Mouse (Mus musculus) liver, embryonic 14.5 days (tissue): ENCODE data around the gene Dusp21. TPM values are rescaled to one million over a fixed set of nuclear protein-coding genes. Genes with fewer than 3 reads are reported as not detected.

Experiments
- ATAC-seq: fragments of 200-750 bp; cut with Nextera tagmentation; 2 replicates; pipeline ENCODE4 v1.8.0; 2017; ENCODE audit warnings: moderate number of reproducible peaks, mild to moderate bottlenecking, moderate library complexity; ENCODE audit not compliant: insufficient read depth
- DNase-seq, 3 experiments: peaks; one replicate each; pipeline ENCODE4 v3.0.0-alpha.2; 2012 to 2013; ENCODE audit warnings: low read depth in 3 of 3, low spot score in 3 of 3
- H3K27ac ChIP-seq: fragments of 300-500 bp; sonication (generic); 2 replicates; pipeline ENCODE4 v1.5.1; 2014; ENCODE audit warnings: moderate library complexity, mild to moderate bottlenecking, control low read depth, inconsistent platforms
- H3K27me3 ChIP-seq: fragments of 300-500 bp; sonication (generic); 2 replicates; pipeline ENCODE4 v1.6.1; 2014; ENCODE audit warnings: mild to moderate bottlenecking, low read length, moderate library complexity; ENCODE audit not compliant: control insufficient read depth, insufficient read depth
- H3K36me3 ChIP-seq: fragments of 300-500 bp; sonication (generic); replicated peaks from 2 replicates; pipeline ENCODE4 v1.6.1; 2014; ENCODE audit warnings: low read depth; ENCODE audit not compliant: control insufficient read depth, insufficient read depth
- H3K4me1 ChIP-seq, 2 experiments: fragments of 200-500 bp in 1 of 2; fragments of 300-500 bp in 1 of 2; sonication (generic) in 1 of 2; replicated peaks; 2 replicates each; pipeline ENCODE4 v1.6.1; 2012 to 2014; ENCODE audit warnings: antibody characterized with exemption in 1 of 2, inconsistent platforms in 1 of 2, low read length in 1 of 2; ENCODE audit not compliant: control insufficient read depth in 2 of 2, insufficient read depth in 2 of 2
- H3K4me2 ChIP-seq: fragments of 300-500 bp; sonication (generic); 2 replicates; pipeline ENCODE4 v1.6.1; 2014; ENCODE audit warnings: low read depth, mild to moderate bottlenecking, control low read depth, moderate library complexity
- H3K4me3 ChIP-seq, 2 experiments: fragments of 200-500 bp in 1 of 2; fragments of 300-500 bp in 1 of 2; sonication (generic) in 1 of 2; 2 replicates each; pipeline ENCODE4 v1.5.1; 2012 to 2014; ENCODE audit warnings: low read depth in 2 of 2, low read length in 2 of 2, mild to moderate bottlenecking in 2 of 2, control low read depth in 1 of 2, inconsistent platforms in 1 of 2, moderate library complexity in 1 of 2; ENCODE audit not compliant: insufficient read depth in 1 of 2
- H3K9ac ChIP-seq: fragments of 300-500 bp; sonication (generic); replicated peaks from 2 replicates; pipeline ENCODE4 v1.6.1; 2014; ENCODE audit warnings: mild to moderate bottlenecking, control low read depth, moderate library complexity
- H3K9me3 ChIP-seq: fragments of 300-500 bp; sonication (generic); 2 replicates; pipeline ENCODE4 v1.6.1; 2016; ENCODE audit warnings: low read length, mixed read lengths; ENCODE audit not compliant: control insufficient read depth
- CTCF ChIP-seq: IDR thresholded peaks from 2 replicates; pipeline ENCODE4 v1.5.1; 2016; ENCODE audit warnings: antibody characterized with exemption, low read depth, control low read depth
- EP300 ChIP-seq: IDR thresholded peaks from 2 replicates; pipeline ENCODE4 v1.6.1; 2016; ENCODE audit warnings: antibody characterized with exemption, low read depth
- WGBS: fragments of 180-500 bp; shearing (Covaris S2); extraction: QIAGEN DNeasy Blood & Tissue Kit; methylation state at CpG from one replicate; pipeline ENCODE4 v1.1.7; 2014; ENCODE audit not compliant: insufficient replicate concordance; 5-methylcytosine and 5-hydroxymethylcytosine counted together
- polyA plus RNA-seq, 2 experiments: library from polyadenylated mRNA; depleted of rRNA in 1 of 2; stranded (reverse) in 1 of 2; unstranded in 1 of 2; fragments of >200 nt; fragmentation: Nextera tagmentation in 1 of 2; extraction: Ambion mirVana in 1 of 2; gene quantifications; 2 replicates each; pipeline versions ENCODE4 v1.2.1 to v1.2.3; 2012 to 2014

Dusp21 gene
- polyA plus RNA-seq (2012; rRNA removed) = not detected in 2 replicates
- not detected in 2 replicates for polyA plus RNA-seq (2014; fragmentation: Nextera tagmentation; extraction: Ambion mirVana)

DNA sequence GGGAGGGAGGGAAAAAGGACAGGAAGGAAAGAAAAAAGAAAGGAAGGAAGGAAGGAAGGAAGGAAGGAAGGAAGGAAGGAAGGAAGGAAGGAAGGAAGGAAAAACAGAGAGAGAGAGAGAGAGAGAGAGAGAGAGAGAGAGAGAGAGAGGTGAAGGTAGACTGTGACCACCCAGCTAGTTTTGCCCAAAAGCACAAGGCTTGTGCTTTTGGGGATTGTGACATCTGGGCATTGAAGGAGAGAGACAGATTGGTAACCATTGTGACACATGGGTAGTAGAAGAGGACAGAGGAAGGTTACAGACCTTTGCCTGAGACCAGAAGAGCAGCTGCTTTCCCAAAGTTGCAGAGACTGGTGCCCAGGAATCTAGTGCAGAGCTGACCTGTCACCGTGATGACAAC, at the start of gene Dusp21:
Gene Dusp21 (plus strand): TSS at position 301 of the 400 bp plus-strand sequence.
- H3K9me3 ChIP-seq = no peaks in the 10 kb centered on the region
- H3K27me3 ChIP-seq = no peaks in the 10 kb centered on the region
- no peak for TF ChIP-seq CTCF
- TF ChIP-seq EP300 = no peak
- no peaks in the 10 kb centered on the region for H3K4me1 ChIP-seq
- DNase-seq = no peak
- H3K4me2 ChIP-seq = no peak within 1 kb of the TSS
- no peak within 1 kb of the TSS for H3K4me3 ChIP-seq
- no peak for ATAC-seq
- WGBS = 89% methylated on average over 1 of the region's 1 CpGs
- H3K9ac ChIP-seq = no peak within 1 kb of the TSS
- no peaks in the 10 kb centered on the region for H3K36me3 ChIP-seq
- no peak within 1 kb of the TSS for H3K27ac ChIP-seq

DNA sequence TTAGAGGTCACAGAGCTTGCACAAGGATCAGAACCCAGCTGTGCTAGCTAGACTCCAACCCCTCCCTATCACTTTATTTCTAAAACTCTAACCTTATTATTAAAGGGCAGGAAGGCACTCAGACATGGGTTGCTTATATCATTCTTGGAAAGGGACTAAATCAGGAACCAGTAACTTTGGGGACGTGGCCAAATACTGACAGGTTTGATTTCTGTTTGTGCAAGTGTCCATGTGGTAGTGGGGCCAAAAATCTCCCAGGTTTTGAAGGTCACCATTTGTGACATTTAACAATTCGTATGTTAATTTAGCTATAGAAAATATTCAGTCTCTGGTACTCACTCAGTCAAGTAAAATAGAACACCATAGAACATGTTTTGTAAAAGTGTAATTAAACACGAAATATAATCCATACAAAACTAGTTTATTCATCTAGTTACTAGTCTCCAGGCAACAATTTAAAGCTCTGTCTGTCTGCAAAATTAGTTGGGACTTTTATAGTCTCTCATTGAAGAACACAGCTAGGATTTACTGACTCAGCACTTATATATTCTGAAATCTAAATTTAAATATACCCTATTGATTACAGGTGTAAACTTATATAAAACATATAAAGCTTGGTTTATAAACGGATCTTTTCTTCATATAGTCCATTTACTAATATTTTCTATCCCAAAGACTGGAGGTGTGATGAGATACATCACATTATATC, 15.2 kb downstream of the Dusp21 start:
- H3K27me3 ChIP-seq = no peaks in the 10 kb centered on the region
- TF ChIP-seq CTCF = no peak
- no peak for TF ChIP-seq EP300
- H3K4me1 ChIP-seq = peaks cover 0 to 3% of the 10 kb centered on the region in 2 experiments; a peak in 2 of 4 replicates
- H3K9me3 ChIP-seq = no peaks in the 10 kb centered on the region
- 39% methylated on average over 4 of the region's 4 CpGs for WGBS
- DNase-seq = no peak
- no peaks in the 10 kb centered on the region for H3K36me3 ChIP-seq
- no peak overlapping the region for H3K27ac ChIP-seq
- ATAC-seq = no peak
- H3K4me3 ChIP-seq = no peak overlapping the region; a peak in 1 of 4 replicates
- H3K9ac ChIP-seq = no peak overlapping the region
- peak overlapping the region; percentile 90 for H3K4me2 ChIP-seq

DNA sequence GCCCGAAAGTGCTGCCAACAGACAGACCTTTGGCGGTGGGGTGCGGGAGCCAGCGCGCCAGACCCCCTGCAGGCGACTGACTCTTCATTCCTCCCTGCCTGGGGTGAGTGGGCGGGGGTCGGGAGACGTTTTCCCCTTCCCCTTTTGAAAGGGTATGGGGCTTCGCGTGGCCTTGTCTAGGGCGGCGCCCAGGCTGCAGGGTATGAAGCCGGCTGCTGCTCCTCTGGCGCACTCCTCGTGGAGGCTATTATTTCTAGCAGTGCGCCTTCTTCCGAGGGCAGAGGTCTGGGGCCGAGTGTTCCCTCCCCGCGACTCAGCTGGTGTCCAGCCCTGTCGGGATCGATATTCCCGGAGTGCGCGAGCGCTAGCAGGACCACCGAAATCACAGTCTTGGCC, 16.1 kb downstream of the Dusp21 start:
- H3K36me3 ChIP-seq = no peaks in the 10 kb centered on the region
- no peaks in the 10 kb centered on the region for H3K9me3 ChIP-seq
- 0% methylated on average over 20 of the region's 28 CpGs for WGBS
- H3K4me2 ChIP-seq = peak overlapping the region; percentile 90
- peak; percentile 56 for ATAC-seq
- no peak for TF ChIP-seq EP300
- H3K27ac ChIP-seq = peak overlapping the region; percentile 59
- H3K4me1 ChIP-seq = peaks cover 0 to 4% of the 10 kb centered on the region in 2 experiments; a peak in 2 of 4 replicates
- H3K9ac ChIP-seq = peak overlapping the region; percentile 87
- peak overlapping the region; percentile 72 to 78 for H3K4me3 ChIP-seq
- DNase-seq = no peak
- no peaks in the 10 kb centered on the region for H3K27me3 ChIP-seq

- H3K9ac ChIP-seq = peak within 1 kb of the TSS; percentile 89
- 1% methylated on average over 38 of the region's 50 CpGs for WGBS
- TF ChIP-seq CTCF = no peak
- no peak for TF ChIP-seq EP300
Observed at GRCm38 (mm10) chrX:18162192-18162857, 16.7 kb downstream of the Dusp21 start, which contains the start of gene Kdm6a. Gene Kdm6a (plus strand): TSS chrX:18162575.

More at GRCm38 (mm10) chrX:18162192-18162857, 16.7 kb downstream of the Dusp21 start, which contains the start of gene Kdm6a:
- H3K4me3 ChIP-seq = peak within 1 kb of the TSS; percentile 72 to 78
- ATAC-seq = peak; percentile 93
- H3K9me3 ChIP-seq = no peaks in the 10 kb centered on the region
- H3K27me3 ChIP-seq = no peaks in the 10 kb centered on the region
- H3K27ac ChIP-seq = peak within 1 kb of the TSS; percentile 89
- peak; percentile 93 to 98 (median 96) for DNase-seq
- no peaks in the 10 kb centered on the region for H3K36me3 ChIP-seq
- peak within 1 kb of the TSS; percentile 90 for H3K4me2 ChIP-seq
- H3K4me1 ChIP-seq = peaks cover 0 to 6% of the 10 kb centered on the region in 2 experiments; a peak in 2 of 4 replicates
